Mouse (Mus musculus) hindbrain, embryonic 11.5 days (tissue): ENCODE data around the gene Atp2c2. TPM values are rescaled to one million over a fixed set of nuclear protein-coding genes. Genes with fewer than 3 reads are reported as not detected.

ENCODE experiments used
- ATAC-seq: fragments of 200-750 bp; cut with Nextera tagmentation; 2 replicates; pipeline ENCODE4 v1.8.0; 2017; ENCODE audit warnings: mild to moderate bottlenecking, moderate TSS enrichment, moderate library complexity; ENCODE audit not compliant: low FRiP score
- DNase-seq: peaks from one replicate; pipeline ENCODE4 v3.0.0-alpha.2; 2015; ENCODE audit warnings: low spot score
- H3K27ac ChIP-seq: fragments of 300-500 bp; sonication (generic); 2 replicates; pipeline ENCODE4 v1.5.1; 2014; ENCODE audit warnings: mild to moderate bottlenecking, low read depth, low read length
- H3K27me3 ChIP-seq: fragments of 300-500 bp; sonication (generic); 2 replicates; pipeline ENCODE4 v1.6.1; 2014; ENCODE audit warnings: mild to moderate bottlenecking, low read length, moderate library complexity, mixed read lengths; ENCODE audit not compliant: control insufficient read depth, insufficient read depth
- H3K36me3 ChIP-seq: fragments of 300-500 bp; sonication (generic); 2 replicates; pipeline ENCODE4 v1.6.1; 2014; ENCODE audit warnings: mild to moderate bottlenecking, low read length, moderate library complexity, mixed read lengths; ENCODE audit not compliant: control insufficient read depth, insufficient read depth
- H3K4me1 ChIP-seq: fragments of 300-500 bp; sonication (generic); replicated peaks from 2 replicates; pipeline ENCODE4 v1.6.1; 2014; ENCODE audit warnings: low read length, mixed read lengths; ENCODE audit not compliant: control insufficient read depth, insufficient read depth
- H3K4me2 ChIP-seq: fragments of 300-500 bp; sonication (generic); replicated peaks from 2 replicates; pipeline ENCODE4 v1.6.1; 2014; ENCODE audit warnings: mild to moderate bottlenecking, low read depth, low read length
- H3K4me3 ChIP-seq: fragments of 300-500 bp; sonication (generic); 2 replicates; pipeline ENCODE4 v1.5.1; 2014; ENCODE audit warnings: low read depth, low read length
- H3K9ac ChIP-seq: fragments of 300-500 bp; sonication (generic); 2 replicates; pipeline ENCODE4 v1.6.1; 2014; ENCODE audit warnings: low read depth, low read length
- H3K9me3 ChIP-seq: fragments of 300-500 bp; sonication (generic); 2 replicates; pipeline ENCODE4 v1.6.1; 2016; ENCODE audit warnings: low read length; ENCODE audit not compliant: control insufficient read depth
- WGBS: fragments of 180-500 bp; shearing (Covaris S2); extraction: QIAGEN DNeasy Blood & Tissue Kit; methylation state at CpG from one replicate; pipeline ENCODE4 v1.1.7; 2014; 5-methylcytosine and 5-hydroxymethylcytosine counted together
- polyA plus RNA-seq: library from polyadenylated mRNA; unstranded; fragments of >200 nt; fragmentation: Nextera tagmentation; extraction: Ambion mirVana; gene quantifications from 2 replicates; pipeline ENCODE4 v1.2.1, GENCODE M21; 2014

The Atp2c2 gene
- polyA plus RNA-seq, 1 experiment from 2014 or later = 0.96 TPM

- no peaks in the 10 kb centered on the region for H3K27me3 ChIP-seq
- WGBS = 85% methylated on average over 6 of the region's 6 CpGs
- no peak overlapping the region for H3K4me2 ChIP-seq
- H3K4me3 ChIP-seq = no peak overlapping the region
- H3K4me1 ChIP-seq = no peaks in the 10 kb centered on the region
- no peak overlapping the region for H3K9ac ChIP-seq
- H3K36me3 ChIP-seq = no peaks in the 10 kb centered on the region
- H3K27ac ChIP-seq = no peak overlapping the region
- ATAC-seq = no peak
- H3K9me3 ChIP-seq = no peaks in the 10 kb centered on the region
- DNase-seq = no peak
Observed at GRCm38 (mm10) chr8:119724596-119724995, 24.8 kb downstream of the Atp2c2 start.

DNA sequence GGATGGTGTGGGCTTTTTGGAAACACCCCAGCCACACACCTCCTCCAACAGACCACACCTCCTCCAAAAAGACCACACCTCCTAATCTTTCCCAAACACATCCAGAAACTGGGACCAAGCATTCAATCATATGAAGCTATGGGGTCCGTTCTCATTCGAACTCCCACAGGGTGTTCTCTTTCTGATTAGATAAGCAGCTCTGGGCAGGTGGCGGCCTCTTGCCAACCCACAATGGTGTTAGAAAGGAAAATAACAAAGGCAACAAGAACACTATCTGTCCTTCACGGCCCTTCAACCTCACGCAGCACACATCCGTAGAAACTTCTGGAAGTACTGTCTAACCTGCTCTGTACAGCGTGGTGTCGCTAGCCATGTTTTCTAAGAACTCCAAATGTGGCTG lies 27.3 kb downstream of the Atp2c2 start:
- Histone ChIP-seq H3K4me1 (no peaks in the 10 kb centered on the region), H3K4me2 (no peak overlapping the region), H3K4me3 (no peak overlapping the region), H3K9me3 (no peaks in the 10 kb centered on the region), H3K27ac (no peak overlapping the region), H3K9ac (no peak overlapping the region), H3K27me3 (no peaks in the 10 kb centered on the region), H3K36me3 (no peaks in the 10 kb centered on the region)
- 91% methylated on average over 8 of the region's 8 CpGs for WGBS
- DNase-seq (no peak), ATAC-seq (no peak)

- Histone ChIP-seq H3K9ac (no peak overlapping the region), H3K4me3 (no peak overlapping the region), H3K27ac (no peak overlapping the region), H3K4me1 (no peaks in the 10 kb centered on the region), H3K36me3 (no peaks in the 10 kb centered on the region), H3K9me3 (no peaks in the 10 kb centered on the region), H3K4me2 (no peak overlapping the region), H3K27me3 (no peaks in the 10 kb centered on the region)
- WGBS = 87% methylated on average over 8 of the region's 8 CpGs
- ATAC-seq = no peak
- no peak for DNase-seq
Observed at GRCm38 (mm10) chr8:119728351-119728895, 28.6 kb downstream of the Atp2c2 start.

DNA sequence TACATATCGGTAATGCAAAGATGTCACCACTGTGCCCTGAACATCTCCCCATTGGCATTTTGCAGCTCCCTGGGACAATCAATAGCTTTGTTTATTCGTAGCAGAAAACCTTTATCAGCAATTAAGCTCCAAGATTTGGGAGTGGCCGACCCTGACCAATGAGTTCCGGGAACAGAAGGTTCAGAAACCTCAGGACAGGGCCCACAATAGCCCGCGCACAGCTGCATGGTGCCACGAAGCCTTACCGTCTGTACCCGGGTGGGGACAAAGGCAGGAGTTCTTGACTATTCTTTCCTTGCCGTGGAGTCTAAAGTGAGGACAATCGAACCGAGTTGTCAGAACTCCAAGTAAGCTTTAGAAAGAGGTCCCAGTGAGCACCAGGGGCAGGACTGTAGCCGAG lies 32.3 kb downstream of the Atp2c2 start:
- no peak overlapping the region for H3K9ac ChIP-seq
- H3K27ac ChIP-seq = no peak overlapping the region
- H3K36me3 ChIP-seq = no peaks in the 10 kb centered on the region
- WGBS = 79% methylated on average over 13 of the region's 13 CpGs
- H3K4me1 ChIP-seq = no peaks in the 10 kb centered on the region
- no peak overlapping the region for H3K4me2 ChIP-seq
- H3K9me3 ChIP-seq = no peaks in the 10 kb centered on the region
- H3K27me3 ChIP-seq = no peaks in the 10 kb centered on the region
- DNase-seq = no peak
- ATAC-seq = no peak
- no peak overlapping the region for H3K4me3 ChIP-seq

DNA sequence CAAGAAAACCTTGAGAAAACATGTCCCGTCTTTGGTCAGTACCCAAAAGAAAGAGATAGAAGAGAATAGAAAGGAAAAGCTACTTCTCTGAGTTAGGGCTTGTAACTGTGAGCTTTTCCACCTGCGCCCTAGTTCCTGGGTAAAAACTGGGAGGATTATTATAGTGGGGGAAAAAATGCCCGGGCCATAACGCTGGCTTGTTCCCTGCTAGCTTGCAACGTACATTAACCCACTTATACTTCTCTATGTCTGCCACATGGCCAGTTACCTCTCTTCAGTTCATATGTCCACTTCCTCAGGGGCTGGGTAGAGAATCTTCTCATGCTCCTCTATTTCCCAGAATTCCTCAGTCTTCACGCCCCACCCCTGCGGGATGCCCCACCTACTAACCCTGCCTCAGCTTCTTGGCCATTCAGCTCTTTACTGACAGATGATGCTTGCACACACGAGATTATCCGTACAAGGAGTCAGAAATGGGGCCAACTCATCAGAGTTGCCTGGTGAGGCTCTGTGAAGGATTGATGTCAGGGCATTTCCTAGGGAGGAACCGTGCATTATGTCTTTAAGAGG lies 36.6 kb downstream of the Atp2c2 start:
- 90% methylated on average over 10 of the region's 10 CpGs for WGBS
- no peak overlapping the region for H3K27ac ChIP-seq

DNA sequence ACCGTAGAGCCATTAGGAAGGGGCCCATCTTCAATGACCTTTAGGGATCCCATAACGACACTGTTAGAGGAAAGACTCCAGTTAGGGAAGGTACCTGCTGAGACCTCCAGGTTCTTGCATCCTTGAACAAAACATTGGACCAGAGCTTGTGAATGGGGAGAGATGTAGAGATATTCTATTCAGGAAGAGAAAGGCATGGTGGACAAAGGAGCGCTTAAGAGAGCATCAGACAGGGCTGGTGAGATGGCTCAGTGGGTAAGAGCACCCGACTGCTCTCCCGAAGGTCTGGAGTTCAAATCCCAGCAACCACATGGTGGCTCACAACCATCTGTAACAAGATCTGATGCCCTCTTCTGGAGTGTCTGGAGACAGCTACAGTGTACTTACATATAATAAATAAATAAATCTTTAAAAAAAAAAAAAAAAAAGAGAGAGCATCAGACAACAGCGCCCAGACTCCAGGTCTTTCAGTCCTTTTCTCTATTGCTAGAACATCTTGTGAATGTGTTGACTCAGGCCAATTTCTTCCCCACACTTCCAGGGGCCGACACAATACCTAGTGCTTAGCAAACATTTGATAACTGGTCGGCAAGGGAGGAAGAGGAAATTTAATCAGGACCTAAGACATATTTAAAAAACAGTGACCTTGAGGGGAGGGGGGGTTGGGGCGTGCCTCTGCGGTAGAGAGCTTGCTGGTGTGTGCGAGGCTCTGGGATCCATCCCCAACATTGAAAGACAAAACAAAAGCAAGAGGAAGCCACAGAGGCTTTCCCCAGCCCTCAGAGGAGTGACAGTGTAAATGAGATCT lies 37.5 kb downstream of the Atp2c2 start:
- Histone ChIP-seq H3K27ac (no peak overlapping the region), H3K9ac (no peak overlapping the region), H3K36me3 (no peaks in the 10 kb centered on the region), H3K9me3 (no peaks in the 10 kb centered on the region), H3K27me3 (no peaks in the 10 kb centered on the region), H3K4me1 (no peaks in the 10 kb centered on the region), H3K4me2 (no peak overlapping the region), H3K4me3 (no peak overlapping the region)
- WGBS = 78% methylated on average over 11 of the region's 11 CpGs
- ATAC-seq (no peak), DNase-seq (no peak)

More for the DNA sequence above, 36.6 kb downstream of the Atp2c2 start:
- H3K9ac ChIP-seq = no peak overlapping the region
- no peaks in the 10 kb centered on the region for H3K4me1 ChIP-seq
- H3K4me3 ChIP-seq = no peak overlapping the region
- DNase-seq (no peak), ATAC-seq (no peak)
- no peaks in the 10 kb centered on the region for H3K9me3 ChIP-seq
- no peaks in the 10 kb centered on the region for H3K36me3 ChIP-seq
- no peak overlapping the region for H3K4me2 ChIP-seq
- H3K27me3 ChIP-seq = no peaks in the 10 kb centered on the region

DNA sequence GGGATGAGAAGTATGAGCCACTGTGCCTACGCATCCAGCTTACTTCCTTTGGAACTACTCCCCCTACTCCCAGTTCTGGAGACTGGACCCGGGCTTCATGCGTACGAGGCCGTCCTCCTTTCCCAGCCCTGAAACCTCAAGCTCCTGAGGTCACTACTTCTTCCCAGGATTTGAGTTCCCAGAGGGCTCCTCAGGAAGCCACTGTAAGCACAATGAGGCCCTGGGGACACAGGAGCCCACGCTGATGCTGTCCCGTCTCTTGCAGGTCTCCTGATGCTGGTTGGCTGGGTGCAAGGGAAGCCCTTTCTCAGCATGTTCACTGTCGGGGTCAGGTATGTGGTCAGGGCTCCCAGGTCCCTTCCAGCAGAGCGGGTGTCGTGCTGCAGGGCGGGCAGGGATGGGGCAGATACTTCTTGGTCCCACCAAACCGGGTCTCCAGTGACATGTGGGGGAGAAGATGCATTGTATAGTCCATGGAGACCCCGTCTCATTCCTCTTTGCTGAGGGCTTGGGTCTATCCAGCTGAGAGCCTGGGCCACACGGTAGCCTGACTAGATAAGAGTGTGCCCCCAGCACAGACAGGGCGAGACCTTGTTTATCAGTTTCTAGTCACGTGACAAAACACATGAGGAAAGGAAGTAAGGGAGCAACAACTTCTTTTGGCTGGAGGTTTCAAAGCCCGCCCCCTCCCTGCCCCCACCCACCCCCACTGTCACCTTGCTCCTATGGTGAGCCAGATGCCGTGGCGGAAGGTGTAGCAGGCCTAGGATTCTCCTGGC lies 38.5 kb downstream of the Atp2c2 start:
- Histone ChIP-seq H3K27me3 (no peaks in the 10 kb centered on the region), H3K9me3 (no peaks in the 10 kb centered on the region), H3K4me1 (no peaks in the 10 kb centered on the region), H3K9ac (no peak overlapping the region), H3K4me3 (no peak overlapping the region), H3K36me3 (no peaks in the 10 kb centered on the region), H3K4me2 (no peak overlapping the region), H3K27ac (no peak overlapping the region)
- DNase-seq (no peak), ATAC-seq (no peak)
- WGBS = 84% methylated on average over 19 of the region's 19 CpGs

GRCm38 (mm10) chr8:119740634-119741033 lies 40.8 kb downstream of the Atp2c2 start:
- no peaks in the 10 kb centered on the region for H3K9me3 ChIP-seq
- no peak overlapping the region for H3K9ac ChIP-seq
- no peaks in the 10 kb centered on the region for H3K27me3 ChIP-seq
- DNase-seq = no peak
- H3K36me3 ChIP-seq = no peaks in the 10 kb centered on the region
- no peak overlapping the region for H3K4me3 ChIP-seq
- H3K4me1 ChIP-seq = no peaks in the 10 kb centered on the region
- WGBS = 82% methylated on average over 4 of the region's 4 CpGs
- H3K4me2 ChIP-seq = no peak overlapping the region
- no peak for ATAC-seq
- H3K27ac ChIP-seq = no peak overlapping the region
